Mouse (Mus musculus): ENCODE data around the gene Hspa2.

Gene Hspa2

GRCm38 (mm10) chr12:76403886-76404537, at the start of gene Hspa2:
Gene Hspa2, plus strand, starts transcription at chr12:76404176.
- DNase-seq (ENCODE audit: low read depth, low spot score): peak; percentile 99

- no peak for DNase-seq (ENCODE audit: low read depth, low spot score)
Observed at GRCm38 (mm10) chr12:76360868-76361267, 43.1 kb upstream of the Hspa2 start.

GRCm38 (mm10) chr12:76361405-76362302, 42.3 kb upstream of the Hspa2 start:
- DNase-seq (ENCODE audit: low read depth, low spot score): no peak

GRCm38 (mm10) chr12:76362303-76362676, 41.7 kb upstream of the Hspa2 start:
- no peak for DNase-seq (ENCODE audit: low read depth, low spot score)

- no peak for DNase-seq (ENCODE audit: low read depth, low spot score)
Observed at GRCm38 (mm10) chr12:76366276-76366675, 37.7 kb upstream of the Hspa2 start.

- DNase-seq (ENCODE audit: low read depth, low spot score): no peak
Observed at GRCm38 (mm10) chr12:76367096-76367995, 36.6 kb upstream of the Hspa2 start.

GRCm38 (mm10) chr12:76368201-76368789, 35.7 kb upstream of the Hspa2 start:
- no peak for DNase-seq (ENCODE audit: low read depth, low spot score)

- peak; percentile 34 for DNase-seq (ENCODE audit: low read depth, low spot score)
Observed at GRCm38 (mm10) chr12:76368790-76369205, 35.2 kb upstream of the Hspa2 start.

- DNase-seq (ENCODE audit: low read depth, low spot score): peak; percentile 87
Observed at GRCm38 (mm10) chr12:76369206-76369977, 34.6 kb upstream of the Hspa2 start, which contains the start of gene Zbtb25. Gene Zbtb25, minus strand, starts transcription at chr12:76369602.

- peak; percentile 60 for DNase-seq (ENCODE audit: low read depth, low spot score)
Observed at GRCm38 (mm10) chr12:76369978-76370830, 33.8 kb upstream of the Hspa2 start, which contains the start of gene Zbtb1. Gene Zbtb1, plus strand, starts transcription at chr12:76370266.

- DNase-seq (ENCODE audit: low read depth, low spot score): peak; percentile 55
Observed at GRCm38 (mm10) chr12:76370831-76371571, 33.0 kb upstream of the Hspa2 start.

- DNase-seq (ENCODE audit: low read depth, low spot score): no peak
Observed at GRCm38 (mm10) chr12:76372046-76372445, 31.9 kb upstream of the Hspa2 start.

GRCm38 (mm10) chr12:76372881-76373818, 30.8 kb upstream of the Hspa2 start:
- DNase-seq (ENCODE audit: low read depth, low spot score): no peak

- no peak for DNase-seq (ENCODE audit: low read depth, low spot score)
Observed at GRCm38 (mm10) chr12:76373991-76374390, 30.0 kb upstream of the Hspa2 start.

GRCm38 (mm10) chr12:76374911-76375310, 29.1 kb upstream of the Hspa2 start:
- no peak for DNase-seq (ENCODE audit: low read depth, low spot score)

- no peak for DNase-seq (ENCODE audit: low read depth, low spot score)
Observed at GRCm38 (mm10) chr12:76375506-76375905, 28.5 kb upstream of the Hspa2 start.

GRCm38 (mm10) chr12:76376649-76377048, 27.3 kb upstream of the Hspa2 start:
- no peak for DNase-seq (ENCODE audit: low read depth, low spot score)

GRCm38 (mm10) chr12:76377059-76377458, 26.9 kb upstream of the Hspa2 start:
- no peak for DNase-seq (ENCODE audit: low read depth, low spot score)
